Mouse (Mus musculus) spleen, adult 18-20 months (tissue): Measurements from ENCODE around the gene Olfr920.

ENCODE experiments used
- DNase-seq, 2 experiments: peaks; one replicate each; pipeline ENCODE4 v3.0.0; 2022; ENCODE audit warnings: mixed read lengths in 2 of 2

Gene Olfr920

GRCm38 (mm10) chr9:38751999-38752398, at the start of gene Olfr920:
Gene Olfr920 (plus strand): TSS chr9:38752299.
- DNase-seq: no peak

- DNase-seq: no peak
Measured at GRCm38 (mm10) chr9:38718102-38718501, 34.0 kb upstream of the Olfr920 start, which contains the start of gene Vwa5a. Gene Vwa5a (plus strand): TSS chr9:38718268.

GRCm38 (mm10) chr9:38718927-38719441, 33.1 kb upstream of the Olfr920 start:
- DNase-seq: no peak

GRCm38 (mm10) chr9:38724044-38724443, 28.1 kb upstream of the Olfr920 start:
- DNase-seq: no peak

GRCm38 (mm10) chr9:38728218-38728617, 23.9 kb upstream of the Olfr920 start:
- DNase-seq: no peak

GRCm38 (mm10) chr9:38741408-38741807, 10.7 kb upstream of the Olfr920 start:
- DNase-seq: no peak

- no peak for DNase-seq
Measured at GRCm38 (mm10) chr9:38744619-38745315, 7.3 kb upstream of the Olfr920 start.

GRCm38 (mm10) chr9:38772768-38773167, 20.7 kb downstream of the Olfr920 start, which contains the start of gene Olfr921:
Gene Olfr921 (plus strand): TSS chr9:38773068.
- DNase-seq: no peak

GRCm38 (mm10) chr9:38792689-38793088, 40.6 kb downstream of the Olfr920 start:
- DNase-seq: no peak

- DNase-seq: no peak
Measured at GRCm38 (mm10) chr9:38805696-38806095, 53.6 kb downstream of the Olfr920 start.
